Mouse (Mus musculus): Measurements from ENCODE around the gene Hes7. TPM values are rescaled to one million over a fixed set of nuclear protein-coding genes. Genes with fewer than 3 reads are reported as not detected.

Gene Hes7
- total RNA-seq, 2 experiments from 2014 or later: not detected

GRCm38 (mm10) chr11:69114018-69114417 lies 6.2 kb upstream of the Hes7 start:
- ATAC-seq (replicated peaks; ENCODE audit: low FRiP score, poor library complexity, severe bottlenecking): no peak

- no peak for ATAC-seq (replicated peaks; ENCODE audit: low FRiP score, poor library complexity, severe bottlenecking)
Measured at GRCm38 (mm10) chr11:69114621-69115020, 5.6 kb upstream of the Hes7 start.

- ATAC-seq (replicated peaks; ENCODE audit: low FRiP score, poor library complexity, severe bottlenecking): no peak
Measured at GRCm38 (mm10) chr11:69116843-69117242, 3.4 kb upstream of the Hes7 start.

- ATAC-seq (replicated peaks; ENCODE audit: low FRiP score, poor library complexity, severe bottlenecking): peak; percentile 69
Measured at GRCm38 (mm10) chr11:69117737-69118695, 2.2 kb upstream of the Hes7 start.

GRCm38 (mm10) chr11:69118765-69119164 lies 1.4 kb upstream of the Hes7 start:
- peak; percentile 55 for ATAC-seq (replicated peaks; ENCODE audit: low FRiP score, poor library complexity, severe bottlenecking)

- no peak for ATAC-seq (replicated peaks; ENCODE audit: low FRiP score, poor library complexity, severe bottlenecking)
Measured at GRCm38 (mm10) chr11:69119446-69120155, 603 bp upstream of the Hes7 start.

- no peak for ATAC-seq (replicated peaks; ENCODE audit: low FRiP score, poor library complexity, severe bottlenecking)
Measured at GRCm38 (mm10) chr11:69121001-69121740, 967 bp downstream of the Hes7 start.

- no peak for ATAC-seq (replicated peaks; ENCODE audit: low FRiP score, poor library complexity, severe bottlenecking)
Measured at GRCm38 (mm10) chr11:69121741-69122335, 1.6 kb downstream of the Hes7 start.

- no peak for ATAC-seq (replicated peaks; ENCODE audit: low FRiP score, poor library complexity, severe bottlenecking)
Measured at GRCm38 (mm10) chr11:69122336-69122951, 2.2 kb downstream of the Hes7 start, which contains the start of gene 9130213A22Rik. Gene 9130213A22Rik, minus strand, starts transcription at chr11:69122589.

GRCm38 (mm10) chr11:69123056-69123692 lies 3.0 kb downstream of the Hes7 start:
- peak; percentile 48; the same call in 1 of the 2 replicates for ATAC-seq (replicated peaks; ENCODE audit: low FRiP score, poor library complexity, severe bottlenecking)

GRCm38 (mm10) chr11:69123693-69124497 lies 3.7 kb downstream of the Hes7 start:
- peak; percentile 56 for ATAC-seq (replicated peaks; ENCODE audit: low FRiP score, poor library complexity, severe bottlenecking)

GRCm38 (mm10) chr11:69124498-69124847 lies 4.3 kb downstream of the Hes7 start:
- ATAC-seq (replicated peaks; ENCODE audit: low FRiP score, poor library complexity, severe bottlenecking): peak; percentile 5; the same call in 1 of the 2 replicates

- ATAC-seq (replicated peaks; ENCODE audit: low FRiP score, poor library complexity, severe bottlenecking): peak; percentile 51
Measured at GRCm38 (mm10) chr11:69125041-69125851, 5.0 kb downstream of the Hes7 start.

- no peak for ATAC-seq (replicated peaks; ENCODE audit: low FRiP score, poor library complexity, severe bottlenecking)
Measured at GRCm38 (mm10) chr11:69125852-69125918, 5.5 kb downstream of the Hes7 start, which contains the start of gene Aloxe3. Gene Aloxe3, plus strand, starts transcription at chr11:69125896.

GRCm38 (mm10) chr11:69125919-69126705 lies 5.9 kb downstream of the Hes7 start:
- ATAC-seq (replicated peaks; ENCODE audit: low FRiP score, poor library complexity, severe bottlenecking): no peak

GRCm38 (mm10) chr11:69126706-69127095 lies 6.5 kb downstream of the Hes7 start:
- ATAC-seq (replicated peaks; ENCODE audit: low FRiP score, poor library complexity, severe bottlenecking): no peak
